Mouse (Mus musculus) kidney, postnatal 0 days (tissue): ENCODE measurements around the gene Rps2. TPM values are rescaled to one million over a fixed set of nuclear protein-coding genes. Genes with fewer than 3 reads are reported as not detected.

Source experiments
- ATAC-seq: fragments of 200-750 bp; cut with Nextera tagmentation; replicated peaks from 2 replicates; pipeline ENCODE4 v1.8.0; 2017; ENCODE audit warnings: low read depth, moderate number of reproducible peaks, moderate TSS enrichment, moderate library complexity; ENCODE audit not compliant: low FRiP score
- DNase-seq: peaks from one replicate; pipeline ENCODE4 v3.0.0-alpha.2; 2016; ENCODE audit warnings: low spot score
- H3K27ac ChIP-seq: fragments of 300-500 bp; sonication (generic); 2 replicates; pipeline ENCODE4 v1.5.1; 2014; ENCODE audit warnings: mild to moderate bottlenecking
- H3K27me3 ChIP-seq: fragments of 300-500 bp; sonication (generic); 2 replicates; pipeline ENCODE4 v1.6.1; 2014; ENCODE audit warnings: low read length, mixed read lengths; ENCODE audit not compliant: insufficient read depth
- H3K36me3 ChIP-seq: fragments of 300-500 bp; sonication (generic); 2 replicates; pipeline ENCODE4 v1.6.1; 2014; ENCODE audit warnings: low read length, mixed read lengths; ENCODE audit not compliant: insufficient read depth
- H3K4me1 ChIP-seq: fragments of 300-500 bp; sonication (generic); replicated peaks from 2 replicates; pipeline ENCODE4 v1.6.1; 2014; ENCODE audit warnings: antibody characterized with exemption, low read length, mixed read lengths; ENCODE audit not compliant: insufficient read depth
- H3K4me2 ChIP-seq: fragments of 300-500 bp; sonication (generic); 2 replicates; pipeline ENCODE4 v1.6.1; 2014; ENCODE audit warnings: mild to moderate bottlenecking, low read length, moderate library complexity, mixed read lengths
- H3K4me3 ChIP-seq: fragments of 300-500 bp; sonication (generic); replicated peaks from 2 replicates; pipeline ENCODE4 v1.5.1; 2014; ENCODE audit warnings: low read depth, low read length
- H3K9ac ChIP-seq: fragments of 300-500 bp; sonication (generic); 2 replicates; pipeline ENCODE4 v1.6.1; 2014; ENCODE audit warnings: low read depth, low read length
- H3K9me3 ChIP-seq: fragments of 300-500 bp; sonication (generic); replicated peaks from 2 replicates; pipeline ENCODE4 v1.6.1; 2016; ENCODE audit warnings: low read length, inconsistent platforms, mixed read lengths
- CTCF ChIP-seq: IDR thresholded peaks from 2 replicates; pipeline ENCODE4 v1.5.1; 2016; ENCODE audit warnings: antibody characterized with exemption, low read depth, mild to moderate bottlenecking, moderate library complexity
- WGBS: fragments of 180-500 bp; shearing (Covaris S2); extraction: QIAGEN DNeasy Blood & Tissue Kit; methylation state at CpG from one replicate; pipeline ENCODE4 v1.1.7; 2014; 5-methylcytosine and 5-hydroxymethylcytosine counted together
- polyA plus RNA-seq: library from polyadenylated mRNA; unstranded; fragments of >200 nt; fragmentation: Nextera tagmentation; extraction: Ambion mirVana; gene quantifications from 2 replicates; pipeline ENCODE4 v1.2.1, GENCODE M21; 2015

Gene Rps2
- polyA plus RNA-seq, 1 experiment from 2014 or later: 1,460 TPM

DNA sequence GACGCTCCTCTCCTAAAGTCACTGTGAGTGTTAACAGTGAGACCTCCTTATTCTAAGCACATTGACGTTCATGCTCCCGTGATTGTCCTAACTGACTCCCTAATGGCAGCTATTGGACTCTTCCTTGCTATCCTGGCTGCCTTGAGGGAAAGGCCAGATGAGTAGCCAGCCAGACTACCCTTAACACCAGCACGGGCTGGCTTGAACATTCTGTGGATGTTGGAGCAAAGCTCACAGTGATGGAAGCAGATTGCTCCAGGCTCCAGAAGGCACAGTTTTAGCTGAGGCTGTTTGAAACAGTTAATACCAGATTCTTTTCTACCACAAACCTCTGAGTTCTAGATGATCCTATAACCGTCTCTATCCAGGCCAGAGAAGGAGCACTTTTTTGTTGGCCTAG, 26.0 kb downstream of the Rps2 start:
- DNase-seq: no peak
- WGBS: 69% methylated on average over 5 of the region's 5 CpGs
- no peaks in the 10 kb centered on the region for H3K4me1 ChIP-seq
- H3K27ac ChIP-seq: no peak overlapping the region
- no peak overlapping the region for H3K9ac ChIP-seq
- H3K9me3 ChIP-seq: no peaks in the 10 kb centered on the region
- ATAC-seq: no peak
- H3K36me3 ChIP-seq: no peaks in the 10 kb centered on the region
- H3K4me3 ChIP-seq: no peak overlapping the region
- no peak overlapping the region for H3K4me2 ChIP-seq
- TF ChIP-seq CTCF: no peak
- H3K27me3 ChIP-seq: no peaks in the 10 kb centered on the region

DNA sequence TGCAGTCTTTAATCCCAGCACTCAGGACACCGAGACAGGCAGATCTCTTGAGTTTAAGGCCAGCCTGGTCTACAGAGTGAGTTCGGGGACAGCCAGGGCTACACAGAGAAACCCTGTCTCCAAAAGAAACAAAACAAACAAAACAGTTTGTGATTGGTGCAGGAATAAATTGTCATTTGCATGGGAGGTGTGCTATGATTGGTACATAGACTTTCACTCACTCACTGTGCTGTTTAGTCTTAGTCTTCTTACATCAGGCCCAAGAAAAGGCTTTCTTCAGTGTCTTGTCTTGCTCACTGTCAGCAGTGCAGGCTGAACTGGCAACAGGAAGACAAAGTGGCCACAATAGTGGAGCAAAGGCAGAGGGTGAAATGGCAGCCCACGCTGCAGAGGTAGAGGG, 26.5 kb downstream of the Rps2 start:
- Histone ChIP-seq H3K27me3 (no peaks in the 10 kb centered on the region), H3K27ac (no peak overlapping the region), H3K4me2 (no peak overlapping the region), H3K36me3 (no peaks in the 10 kb centered on the region), H3K4me3 (no peak overlapping the region), H3K9ac (no peak overlapping the region), H3K9me3 (no peaks in the 10 kb centered on the region), H3K4me1 (no peaks in the 10 kb centered on the region)
- DNase-seq (no peak), ATAC-seq (no peak)
- WGBS: 77% methylated on average over 3 of the region's 3 CpGs
- no peak for TF ChIP-seq CTCF

DNA sequence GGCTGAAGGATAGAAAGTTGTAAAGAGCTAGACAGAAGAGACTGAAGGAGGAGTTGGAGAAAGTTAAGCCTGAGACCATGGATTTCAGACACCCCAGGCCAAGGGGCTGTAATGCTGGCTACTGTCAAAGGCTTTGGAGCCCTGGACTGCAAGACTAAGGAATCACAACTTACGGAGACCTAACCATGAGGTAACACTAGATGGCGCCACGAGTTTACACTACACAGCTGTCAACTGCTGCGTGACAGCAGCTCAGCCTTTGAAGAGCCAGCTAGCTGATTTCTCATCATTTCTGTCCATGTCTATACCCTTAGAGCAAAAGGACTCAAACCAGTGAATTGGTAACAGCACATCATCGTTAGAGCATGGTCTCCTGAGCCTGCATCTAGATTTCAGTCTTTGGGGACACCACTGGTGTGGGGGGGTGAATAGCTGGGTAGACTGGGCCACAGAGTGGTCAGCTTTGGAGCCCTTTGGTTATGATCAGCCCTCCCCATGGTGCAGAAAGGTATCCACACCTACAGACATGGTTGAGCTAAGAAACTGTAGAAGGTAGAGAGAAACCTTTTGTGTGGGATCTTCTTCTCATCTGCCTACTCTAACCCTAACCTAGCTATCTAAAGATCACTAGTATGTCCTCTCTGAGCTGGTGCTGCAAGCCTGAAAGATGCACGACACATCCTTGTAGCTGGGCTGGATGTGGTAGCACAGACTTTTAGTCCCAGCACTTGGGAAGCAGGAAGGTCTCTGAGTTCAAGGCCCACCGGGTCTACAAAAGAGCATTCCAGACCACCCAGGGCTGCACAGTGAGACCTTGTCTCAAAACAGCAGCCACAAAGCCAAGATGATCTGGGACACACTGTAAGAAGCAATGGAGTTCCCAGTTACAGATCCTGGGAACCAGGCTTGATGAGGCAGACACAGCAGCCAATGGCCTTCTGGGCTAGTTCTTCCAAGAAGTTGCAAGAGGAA, 27.9 kb downstream of the Rps2 start:
- TF ChIP-seq CTCF: peak; percentile 99
- H3K4me2 ChIP-seq: no peak overlapping the region
- no peak overlapping the region for H3K4me3 ChIP-seq
- H3K27ac ChIP-seq: no peak overlapping the region
- no peaks in the 10 kb centered on the region for H3K4me1 ChIP-seq
- 23% methylated on average over 7 of the region's 7 CpGs for WGBS
- H3K27me3 ChIP-seq: no peaks in the 10 kb centered on the region; the same call in 1 of the 2 replicates
- ATAC-seq (peak; percentile 67), DNase-seq (peak; percentile 95)
- H3K36me3 ChIP-seq: no peaks in the 10 kb centered on the region
- H3K9ac ChIP-seq: no peak overlapping the region
- no peaks in the 10 kb centered on the region for H3K9me3 ChIP-seq

DNA sequence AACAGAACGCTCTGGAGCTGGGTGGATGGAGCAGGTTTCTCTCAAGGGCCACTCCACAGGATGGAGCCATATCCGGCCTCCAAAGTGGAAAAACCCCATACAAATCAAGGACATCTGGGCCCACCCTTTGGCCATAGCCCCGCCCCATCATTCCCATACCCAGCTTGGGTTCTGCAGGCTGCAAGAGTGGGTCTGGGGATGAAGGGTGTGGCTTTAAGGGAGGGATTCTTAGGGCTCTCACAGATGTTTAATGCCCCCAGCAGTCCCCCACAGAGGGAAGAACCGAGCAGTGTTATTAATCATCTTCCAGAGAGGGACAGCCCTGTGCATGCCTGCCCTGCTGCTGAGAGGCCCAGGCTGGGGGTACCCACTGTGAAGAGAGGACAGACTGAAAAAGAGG, 29.1 kb downstream of the Rps2 start:
- Histone ChIP-seq H3K36me3 (no peaks in the 10 kb centered on the region), H3K27ac (no peak overlapping the region), H3K9me3 (no peaks in the 10 kb centered on the region), H3K4me3 (no peak overlapping the region), H3K9ac (no peak overlapping the region), H3K4me1 (no peaks in the 10 kb centered on the region), H3K4me2 (no peak overlapping the region), H3K27me3 (no peaks in the 10 kb centered on the region; the same call in 1 of the 2 replicates)
- WGBS: 30% methylated on average over 4 of the region's 4 CpGs
- 0 out of 2 replicates have a peak, but pooled peaks have one; percentile 25 for ATAC-seq
- DNase-seq: no peak
- TF ChIP-seq CTCF: no peak

DNA sequence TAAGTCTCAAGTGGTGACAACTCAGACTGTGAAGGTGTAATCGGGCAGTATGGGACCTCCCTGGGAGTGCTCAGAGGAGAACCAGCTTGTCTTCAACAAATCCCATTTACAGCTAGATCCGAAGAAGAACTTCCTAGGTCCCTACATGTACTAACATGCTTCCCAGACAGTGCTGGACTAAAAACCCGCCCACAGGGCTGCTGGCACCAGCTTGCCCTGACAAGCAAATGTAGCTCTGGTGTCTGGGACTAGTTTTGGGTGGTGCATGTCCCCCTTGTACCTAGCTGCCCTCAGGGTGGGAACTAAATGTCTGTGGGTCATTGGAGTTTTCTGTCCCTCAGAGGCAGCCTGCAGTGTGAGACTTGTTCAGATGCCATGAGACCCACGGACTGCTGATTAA, 33.6 kb downstream of the Rps2 start:
- Histone ChIP-seq H3K4me1 (0 out of 2 replicates have a peak, but pooled peaks cover 10% of the 10 kb centered on the region), H3K9ac (no peak overlapping the region), H3K9me3 (no peaks in the 10 kb centered on the region), H3K27me3 (peaks cover 6% of the 10 kb centered on the region; the same call in 1 of the 2 replicates), H3K4me2 (no peak overlapping the region), H3K4me3 (no peak overlapping the region), H3K27ac (no peak overlapping the region), H3K36me3 (no peaks in the 10 kb centered on the region)
- no peak for TF ChIP-seq CTCF
- ATAC-seq: no peak
- WGBS: 26% methylated on average over 4 of the region's 4 CpGs
- no peak for DNase-seq

DNA sequence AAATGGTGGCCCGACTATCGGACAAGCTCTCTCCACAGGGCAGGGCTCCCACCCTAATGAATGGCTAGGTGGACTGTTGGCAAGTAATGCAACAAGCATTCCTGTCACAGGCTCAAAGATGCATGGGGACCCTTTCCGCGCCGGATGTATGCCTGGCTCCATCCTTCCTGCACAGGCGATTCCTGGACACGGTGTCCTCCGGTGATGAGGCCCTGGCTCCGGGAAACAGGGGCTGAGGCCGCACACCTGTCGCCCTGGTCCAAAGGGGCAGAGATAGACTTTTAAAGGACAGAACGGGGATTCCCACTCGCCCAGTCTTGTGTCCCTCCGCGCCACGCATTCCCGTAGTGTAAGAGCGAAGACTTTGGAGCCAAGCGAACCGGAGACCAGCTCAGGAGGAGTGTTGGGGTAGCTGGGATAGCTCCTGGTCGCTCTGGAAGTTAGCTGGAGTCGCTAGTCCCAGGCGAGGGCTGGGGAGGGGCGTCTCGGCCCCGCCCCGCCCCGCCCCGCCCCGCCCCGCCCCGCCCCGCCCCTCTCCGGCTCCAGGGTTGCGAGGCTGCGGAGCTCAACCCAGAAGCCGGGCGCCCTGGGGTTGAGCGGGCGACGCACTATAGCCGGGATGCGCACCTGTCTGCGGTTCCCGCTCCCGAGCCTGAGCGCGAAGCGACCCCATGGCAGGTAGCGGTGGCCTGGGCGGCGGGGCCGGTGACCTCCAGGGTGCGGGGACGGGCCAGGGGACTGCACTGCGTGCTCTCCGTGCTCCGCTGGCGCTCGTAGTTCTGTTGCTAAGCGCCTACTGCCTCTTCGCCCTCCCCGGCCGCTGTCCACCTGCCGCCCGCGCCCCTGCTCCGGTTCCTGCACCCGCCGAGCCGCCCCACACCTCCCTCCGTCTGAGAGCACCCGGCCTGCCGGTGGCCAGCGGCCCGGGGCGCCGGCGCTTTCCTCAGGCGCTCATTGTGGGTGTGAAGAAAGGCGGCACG, 34.8 kb downstream of the Rps2 start, which contains the start of gene Hs3st6:
Gene Hs3st6, plus strand, starts transcription at position 574 of the 980 bp plus-strand sequence.
- Histone ChIP-seq H3K27me3 (peaks cover 6% of the 10 kb centered on the region; the same call in 1 of the 2 replicates), H3K4me2 (peak within 1 kb of the TSS; percentile 92), H3K4me1 (0 out of 2 replicates have a peak, but pooled peaks cover 10% of the 10 kb centered on the region), H3K36me3 (no peaks in the 10 kb centered on the region), H3K9ac (peak within 1 kb of the TSS; percentile 56), H3K9me3 (no peaks in the 10 kb centered on the region), H3K4me3 (peak within 1 kb of the TSS; percentile 48), H3K27ac (0 out of 2 replicates have a peak within 1 kb of the TSS, but pooled peaks have one; percentile 42)
- ATAC-seq (peak; percentile 83), DNase-seq (peak; percentile 69)
- no peak for TF ChIP-seq CTCF
- under 1% methylated on average over 56 of the region's 82 CpGs for WGBS
